In the genomic region with DNA sequence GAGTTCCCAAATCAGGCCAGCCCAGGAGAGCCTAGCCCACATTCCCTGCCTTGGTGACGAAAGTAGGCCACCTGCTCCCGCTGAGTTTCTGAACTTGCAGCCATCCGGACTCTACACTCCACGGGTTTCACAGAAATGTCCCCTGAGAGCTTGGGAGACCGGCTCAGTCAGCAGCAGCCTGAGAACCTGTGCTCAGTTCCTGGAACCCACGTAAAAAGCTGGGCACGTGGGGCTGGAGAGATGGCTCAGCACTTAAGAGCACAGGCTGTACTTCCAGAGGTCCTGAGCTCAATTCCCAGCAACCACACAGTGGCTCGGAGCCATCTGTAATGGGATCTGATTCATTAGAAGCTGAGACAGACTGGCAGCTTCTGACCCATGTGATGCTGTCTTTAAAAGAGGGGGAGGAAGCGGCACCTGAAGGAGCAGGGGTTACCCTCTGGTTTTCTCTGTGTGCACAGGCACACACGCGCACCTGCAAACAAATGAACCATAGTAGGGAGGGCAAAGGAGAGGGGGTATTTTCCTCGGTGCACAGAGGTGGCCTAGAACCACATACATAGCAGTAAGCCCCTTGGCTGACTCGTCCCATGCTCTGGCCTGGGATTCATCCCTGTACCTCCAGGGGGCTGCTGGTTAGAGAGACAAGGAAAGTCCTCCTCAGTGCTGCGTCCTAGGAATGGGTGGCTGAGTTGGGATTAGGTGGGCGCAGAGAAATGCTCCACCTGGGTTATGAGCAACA, we compare ENCODE assay signal across 8 mouse cellular contexts.
DNase-seq lines count a peak whose midpoint lies in the region; ATAC-seq and TF ChIP-seq lines count a peak whose summit lies in the region.

No protein-coding gene starts in this region.

- no peak overlapping the region for H3K27ac ChIP-seq in midbrain, embryonic 13.5 days
- H3K27ac ChIP-seq in midbrain, embryonic 15.5 days, result no peak overlapping the region
- H3K27ac ChIP-seq in hindbrain, postnatal 0 days, result peak overlapping the region; percentile 52

- no peaks in the 10 kb centered on the region for H3K27me3 ChIP-seq in midbrain, embryonic 13.5 days
- H3K27me3 ChIP-seq in midbrain, embryonic 15.5 days (replicated peaks), result no peaks in the 10 kb centered on the region
- no peaks in the 10 kb centered on the region for H3K27me3 ChIP-seq in hindbrain, postnatal 0 days (ENCODE audit: insufficient read depth, low read length)

- 71% methylated on average over 15 of the region's 15 CpGs for WGBS in midbrain, embryonic 13.5 days
- 65% methylated on average over 15 of the region's 15 CpGs for WGBS in midbrain, embryonic 15.5 days
- WGBS in hindbrain, postnatal 0 days, result 56% methylated on average over 15 of the region's 15 CpGs

- H3K36me3 ChIP-seq in midbrain, embryonic 13.5 days, result no peaks in the 10 kb centered on the region
- no peaks in the 10 kb centered on the region for H3K36me3 ChIP-seq in midbrain, embryonic 15.5 days (replicated peaks)
- H3K36me3 ChIP-seq in hindbrain, postnatal 0 days (ENCODE audit: insufficient read depth, low read length), result no peaks in the 10 kb centered on the region

- peaks cover 32% of the 10 kb centered on the region for H3K4me1 ChIP-seq in midbrain, embryonic 13.5 days (replicated peaks)
- peaks cover 22% of the 10 kb centered on the region for H3K4me1 ChIP-seq in midbrain, embryonic 15.5 days
- H3K4me1 ChIP-seq in hindbrain, postnatal 0 days (ENCODE audit: insufficient read depth, low read length), result peaks cover 23% of the 10 kb centered on the region

- 0 out of 2 replicates have a peak, but pooled peaks cover 7% of the 10 kb centered on the region for H3K9me3 ChIP-seq in midbrain, embryonic 13.5 days
- H3K9me3 ChIP-seq in midbrain, embryonic 15.5 days, result no peaks in the 10 kb centered on the region
- no peaks in the 10 kb centered on the region for H3K9me3 ChIP-seq in hindbrain, postnatal 0 days (ENCODE audit: low read length)

- no peak overlapping the region for H3K4me2 ChIP-seq in midbrain, embryonic 13.5 days (replicated peaks)
- H3K4me2 ChIP-seq in midbrain, embryonic 15.5 days, result no peak overlapping the region
- no peak overlapping the region for H3K4me2 ChIP-seq in hindbrain, postnatal 0 days (ENCODE audit: low read depth, low read length)

- ATAC-seq in midbrain, embryonic 13.5 days, result peak; percentile 53; the same call in 1 of the 2 replicates
- no peak for ATAC-seq in midbrain, embryonic 15.5 days (replicated peaks)
- peak; percentile 11; the same call in 1 of the 2 replicates for ATAC-seq in hindbrain, postnatal 0 days

- no peak overlapping the region for H3K9ac ChIP-seq in midbrain, embryonic 13.5 days (replicated peaks)
- no peak overlapping the region for H3K9ac ChIP-seq in midbrain, embryonic 15.5 days
- no peak overlapping the region for H3K9ac ChIP-seq in hindbrain, postnatal 0 days (replicated peaks; ENCODE audit: low read length)

- TF ChIP-seq CTCF in hindbrain, postnatal 0 days (IDR thresholded peaks at IDR 0.05; ENCODE audit: low read depth), result no peak

- peak; percentile 16 for DNase-seq in adrenal gland, postnatal 10 days
- DNase-seq in adrenal gland, adult 8-10 months, result no peak
- DNase-seq in hindbrain, postnatal 0 days (ENCODE audit: low spot score), result peak; percentile 45
- peak; percentile 56 for DNase-seq in thymus, postnatal 0 days (ENCODE audit: low spot score)
- DNase-seq in yolk sac, embryonic 10.5 days (ENCODE audit: low spot score), result no peak
- no peak for DNase-seq in heart, adult 9 months (ENCODE audit: low spot score in 2 of 2)

- H3K4me3 ChIP-seq in midbrain, embryonic 13.5 days (replicated peaks), result no peak overlapping the region
- no peak overlapping the region for H3K4me3 ChIP-seq in midbrain, embryonic 15.5 days
- no peak overlapping the region for H3K4me3 ChIP-seq in hindbrain, postnatal 0 days (ENCODE audit: low read length)

Comparison
In these comparisons a context has a peak if more than half of its experiments do, and no peak if none do; other contexts are left out.
1. DNase-seq: peak in adrenal gland, postnatal 10 days (single experiment), hindbrain, postnatal 0 days (single experiment) and thymus, postnatal 0 days (single experiment); none in adrenal gland, adult 8-10 months (single experiment), yolk sac, embryonic 10.5 days (single experiment) and heart, adult 9 months (0 of 2).